Mouse (Mus musculus): ENCODE measurements around the gene Tpp2.
"Not testable (repeated sequence)": the region's sequence is repeated elsewhere in the genome, so short reads cannot be mapped to it uniquely, and the experiment has no call there.

Gene Tpp2

DNA sequence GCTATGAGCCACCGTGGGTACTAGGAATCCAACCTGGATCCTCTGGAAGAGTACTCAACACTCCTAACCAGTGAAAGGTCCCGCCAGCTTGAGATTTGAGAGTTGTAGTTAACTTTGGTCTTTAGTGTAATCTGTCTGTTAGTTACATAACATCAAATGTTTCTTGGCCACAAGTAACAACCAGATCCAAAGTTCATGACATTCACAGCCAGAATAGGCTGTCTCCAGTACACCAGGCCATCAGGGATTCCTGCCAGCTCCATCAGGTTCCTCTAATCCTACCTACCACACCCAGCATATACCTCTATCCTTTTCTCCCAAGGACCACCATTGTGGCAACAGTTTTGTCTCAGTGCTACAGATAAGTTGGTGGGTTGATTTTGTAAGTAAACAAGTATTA, 82.1 kb downstream of the Tpp2 start:
- no peak for DNase-seq (ENCODE audit: low read depth, low spot score)

- DNase-seq (ENCODE audit: low read depth, low spot score) = no peak
These were observed 86.5 kb downstream of the Tpp2 start, which contains the start of gene Mettl21c for GRCm38 (mm10) chr1:44019934-44020333. Gene Mettl21c (minus strand): TSS chr1:44020034.

DNA sequence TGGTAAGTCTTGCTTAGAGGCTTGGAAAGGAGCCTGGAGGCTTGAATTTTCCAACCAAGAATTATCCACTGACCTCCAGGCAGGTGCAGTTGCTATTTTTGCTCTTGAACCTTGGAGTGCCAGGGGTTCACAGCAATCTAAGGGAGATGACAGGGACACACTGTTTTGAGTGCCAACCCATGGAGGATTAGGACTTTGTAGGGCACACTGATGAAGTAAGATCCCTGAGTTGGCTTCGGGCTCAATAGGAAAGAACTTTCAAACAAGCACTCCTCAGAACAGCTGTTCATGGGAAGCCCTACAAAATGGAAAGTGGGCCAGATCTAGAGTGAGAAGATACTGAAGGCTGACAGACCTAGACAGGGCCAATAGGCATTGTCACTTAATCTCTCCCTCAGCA, 89.2 kb downstream of the Tpp2 start:
- DNase-seq (ENCODE audit: low read depth, low spot score) = no peak

DNA sequence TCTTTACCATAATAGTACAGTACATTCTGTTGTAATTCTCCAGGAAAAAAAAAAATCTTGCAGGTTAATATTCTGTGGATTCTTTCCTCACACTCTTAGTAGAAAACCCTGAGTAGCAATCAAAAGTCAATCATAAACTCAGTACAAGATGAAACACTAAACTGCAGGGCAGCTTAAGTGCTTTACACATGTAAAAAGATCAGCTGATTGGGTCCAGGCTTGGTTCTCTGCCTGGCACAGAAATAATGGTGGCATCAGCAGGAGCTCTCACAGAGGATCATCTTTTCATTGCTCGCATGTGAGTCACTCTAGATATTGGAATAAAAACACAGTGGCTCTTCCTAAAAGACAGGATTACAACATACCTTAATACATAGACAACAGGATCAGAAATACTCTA, 94.2 kb downstream of the Tpp2 start:
- DNase-seq (ENCODE audit: low read depth, low spot score) = no peak

GRCm38 (mm10) chr1:44032213-44032612, 98.8 kb downstream of the Tpp2 start:
- no peak for DNase-seq (ENCODE audit: low read depth, low spot score)

- no peak for DNase-seq (ENCODE audit: low read depth, low spot score)
These were observed 99.5 kb downstream of the Tpp2 start for GRCm38 (mm10) chr1:44032948-44033347.

GRCm38 (mm10) chr1:44041797-44042554, 108.5 kb downstream of the Tpp2 start:
- peak; percentile 78 for DNase-seq (ENCODE audit: low read depth, low spot score)

DNA sequence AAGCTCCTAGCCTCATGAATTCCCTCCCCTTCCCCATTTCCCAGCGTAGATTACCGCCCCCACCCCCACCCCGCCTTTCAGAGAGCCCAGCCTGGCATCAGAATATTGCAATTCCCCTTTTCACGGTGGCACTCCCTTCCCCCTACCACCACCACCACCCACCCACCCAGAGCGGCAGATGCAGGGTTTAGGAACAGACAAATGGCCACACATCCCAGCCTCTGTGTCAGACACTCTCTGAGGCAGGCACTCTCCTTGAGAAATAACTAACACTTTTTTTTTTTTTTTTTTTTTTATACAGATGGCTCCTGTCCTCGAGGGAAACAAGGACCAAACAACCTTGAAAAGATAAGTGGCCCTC, 109.1 kb downstream of the Tpp2 start:
- no peak for DNase-seq (ENCODE audit: low read depth, low spot score)

DNA sequence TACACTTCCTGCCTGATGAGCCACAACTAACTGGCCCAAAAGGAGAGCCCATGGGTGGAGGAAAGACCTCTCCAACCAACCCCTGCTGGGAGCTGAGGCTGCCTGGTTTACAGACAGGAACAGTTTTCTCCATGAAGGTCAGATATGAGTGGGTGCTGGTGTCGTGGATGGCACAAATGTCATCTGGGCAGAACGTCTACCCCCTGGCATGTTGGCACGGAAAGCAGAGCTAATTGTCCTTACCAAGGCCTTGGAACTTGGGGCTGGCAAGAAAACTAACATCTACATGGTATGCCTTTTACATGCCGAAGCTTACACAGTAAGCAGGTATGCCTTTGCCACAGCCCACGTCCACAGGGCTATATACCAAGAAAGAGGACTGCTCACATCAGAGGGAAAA, 112.2 kb downstream of the Tpp2 start:
- not testable (repeated sequence) for DNase-seq (ENCODE audit: low read depth, low spot score)

GRCm38 (mm10) chr1:44046556-44046955, 113.1 kb downstream of the Tpp2 start:
- DNase-seq (ENCODE audit: low read depth, low spot score) = no peak
